Mouse (Mus musculus): ENCODE data around the gene Dusp8.

DNA sequence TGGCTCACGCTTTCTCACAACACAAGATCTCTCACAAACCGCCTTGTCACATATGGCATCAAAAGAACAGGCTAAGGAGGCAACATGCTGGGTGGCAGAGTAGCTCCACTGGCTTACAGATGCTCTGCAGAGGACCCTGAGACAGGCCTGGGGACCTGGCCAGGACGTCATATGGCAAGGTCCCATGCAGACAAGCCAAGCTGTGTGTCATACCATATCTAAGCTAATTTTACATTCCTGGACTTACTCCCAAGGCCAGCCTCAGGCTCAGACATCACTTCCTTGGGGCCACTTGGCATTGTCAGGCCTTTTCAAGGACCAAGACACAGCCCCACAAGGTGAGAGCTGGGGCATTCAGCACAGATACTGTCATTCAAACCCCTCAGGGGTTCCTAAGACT, 40.2 kb downstream of the Dusp8 start:
- no peak for TF ChIP-seq MAFK (IDR thresholded peaks at IDR 0.05; ENCODE audit: insufficient read depth, low read depth, low read length)
- TF ChIP-seq CHD2 (IDR thresholded peaks at IDR 0.05; ENCODE audit: low read depth, low read length), result no peak
